Mouse (Mus musculus) C2C12 (cell line): ENCODE data around the gene Mief1. TPM values are rescaled to one million over a fixed set of nuclear protein-coding genes. Genes with fewer than 3 reads are reported as not detected.

Experiments
- H3K27me3 ChIP-seq: one replicate; pipeline ENCODE4 v1.6.1; 2011; ENCODE audit not compliant: control insufficient read depth, insufficient read depth, insufficient read length
- H3K36me3 ChIP-seq: one replicate; pipeline ENCODE4 v1.6.1; 2011; ENCODE audit not compliant: control insufficient read depth, insufficient read depth
- H3K4me3 ChIP-seq: one replicate; pipeline ENCODE4 v1.5.1; 2011; ENCODE audit warnings: mild to moderate bottlenecking, control low read depth; ENCODE audit not compliant: poor library complexity, insufficient read depth, severe bottlenecking
- H3K79me2 ChIP-seq: one replicate; pipeline ENCODE4 v1.6.1; 2011; ENCODE audit not compliant: control insufficient read depth, insufficient read depth
- H3K79me3 ChIP-seq: one replicate; pipeline ENCODE4 v1.6.1; 2011; ENCODE audit warnings: low read depth, control low read depth
- H3ac ChIP-seq: one replicate; pipeline ENCODE3; 2011; ENCODE audit warnings: low read depth; ENCODE audit not compliant: control insufficient read depth, insufficient read length
- CEBPB ChIP-seq: IDR thresholded peaks from one replicate; pipeline ENCODE4 v1.6.1; 2011; ENCODE audit warnings: low read depth, mild to moderate bottlenecking, control low read depth, moderate library complexity
- CTCF ChIP-seq: IDR thresholded peaks from one replicate; pipeline ENCODE4 v1.5.1; 2011; ENCODE audit not compliant: control insufficient read depth, insufficient read depth, insufficient read length
- FOSL1 ChIP-seq: IDR thresholded peaks from one replicate; pipeline ENCODE4 v1.8.0; 2011; ENCODE audit warnings: mild to moderate bottlenecking, low read length; ENCODE audit not compliant: poor library complexity, insufficient read depth, severe bottlenecking
- MAX ChIP-seq: IDR thresholded peaks from one replicate; pipeline ENCODE4 v1.6.1; 2011; ENCODE audit warnings: mild to moderate bottlenecking, control low read depth
- MYOD1 ChIP-seq: IDR thresholded peaks from one replicate; pipeline ENCODE4 v1.6.1; 2011; ENCODE audit warnings: low read depth; ENCODE audit not compliant: control insufficient read depth, insufficient read length
- MYOG ChIP-seq: IDR thresholded peaks from one replicate; pipeline ENCODE4 v1.6.1; 2011; ENCODE audit not compliant: control insufficient read depth, insufficient read length; ENCODE audit errors: extremely low read depth
- USF1 ChIP-seq: IDR thresholded peaks from one replicate; pipeline ENCODE4 v1.6.1; 2011; ENCODE audit warnings: low read depth, mild to moderate bottlenecking, control low read depth, moderate library complexity
- long read RNA-seq, 2 experiments: library from polyadenylated mRNA; unstranded; transcript quantifications; one replicate each; pipeline ENCODE4 v2.0.0; 2019 to 2020
- polyA plus RNA-seq: library from polyadenylated mRNA; unstranded; fragments of >200 nt; fragmentation: generic; extraction: Trizol; gene quantifications from one replicate; pipeline ENCODE4 v1.2.1, GENCODE M21; 2012; ENCODE audit warnings: missing spikeins

Mief1 gene
- 27.3 TPM for polyA plus RNA-seq
- long read RNA-seq, experiment 1, partial matches to known transcripts: 1 of 2 reads
- long read RNA-seq, experiment 1, other reads (novel, unspliced or antisense): 1 of 2 reads
- long read RNA-seq, experiment 2, full-length matches to known transcripts: 175 of 283 reads
- long read RNA-seq, experiment 2, partial matches to known transcripts: 53 of 283 reads
- long read RNA-seq, experiment 2, other reads (novel, unspliced or antisense): 55 of 283 reads

- H3K79me2 ChIP-seq: peaks cover 51% of the 10 kb centered on the region
These were observed at the start of gene Mief1 for GRCm38 (mm10) chr15:80233733-80234509. TSS of gene Mief1 (plus strand) at chr15:80234018.

GRCm38 (mm10) chr15:80188927-80189326 is 44.9 kb upstream of the Mief1 start:
- no peak for TF ChIP-seq CEBPB
- no peak for TF ChIP-seq MAX
- TF ChIP-seq MYOD1: no peak
- TF ChIP-seq CTCF: no peak
- no peak for TF ChIP-seq FOSL1
- no peak for TF ChIP-seq USF1
- no peak for TF ChIP-seq MYOG
- Histone ChIP-seq H3ac (no peak overlapping the region), H3K79me2 (peaks cover 36% of the 10 kb centered on the region), H3K4me3 (no peak overlapping the region), H3K36me3 (no peaks in the 10 kb centered on the region), H3K79me3 (no peaks in the 10 kb centered on the region), H3K27me3 (no peaks in the 10 kb centered on the region)

More at GRCm38 (mm10) chr15:80233733-80234509, at the start of gene Mief1:
- TF ChIP-seq MAX (peak; percentile 45), MYOD1 (peak; percentile 34), USF1 (no peak)
- no peaks in the 10 kb centered on the region for H3K27me3 ChIP-seq
- peaks cover 33% of the 10 kb centered on the region for H3K79me3 ChIP-seq
- H3ac ChIP-seq: peak within 1 kb of the TSS; percentile 96
- H3K4me3 ChIP-seq: peak within 1 kb of the TSS; percentile 100
- peaks cover 39% of the 10 kb centered on the region for H3K36me3 ChIP-seq

- H3K79me3 ChIP-seq: no peaks in the 10 kb centered on the region
- TF ChIP-seq MYOD1 (no peak), CTCF (no peak), USF1 (no peak), CEBPB (no peak), FOSL1 (no peak), MYOG (no peak), MAX (no peak)
- H3K27me3 ChIP-seq: no peaks in the 10 kb centered on the region
- H3K79me2 ChIP-seq: peaks cover 36% of the 10 kb centered on the region
- H3K36me3 ChIP-seq: no peaks in the 10 kb centered on the region
- H3K4me3 ChIP-seq: no peak overlapping the region
- H3ac ChIP-seq: no peak overlapping the region
These were observed 43.7 kb upstream of the Mief1 start for GRCm38 (mm10) chr15:80190075-80190474.

- Histone ChIP-seq H3K79me2 (peaks cover 28% of the 10 kb centered on the region), H3K79me3 (no peaks in the 10 kb centered on the region), H3ac (no peak overlapping the region), H3K36me3 (no peaks in the 10 kb centered on the region), H3K27me3 (no peaks in the 10 kb centered on the region), H3K4me3 (no peak overlapping the region)
- no peak for TF ChIP-seq CTCF
- TF ChIP-seq MYOG: no peak
- TF ChIP-seq FOSL1: no peak
- TF ChIP-seq USF1: no peak
- TF ChIP-seq CEBPB: no peak
- no peak for TF ChIP-seq MAX
- TF ChIP-seq MYOD1: no peak
These were observed 42.1 kb upstream of the Mief1 start for GRCm38 (mm10) chr15:80191585-80192245.

- Histone ChIP-seq H3K27me3 (no peaks in the 10 kb centered on the region), H3K79me2 (peaks cover 28% of the 10 kb centered on the region), H3K79me3 (no peaks in the 10 kb centered on the region), H3K4me3 (no peak overlapping the region), H3ac (no peak overlapping the region), H3K36me3 (no peaks in the 10 kb centered on the region)
- TF ChIP-seq MAX (no peak), MYOG (no peak), CTCF (no peak)
These were observed 41.6 kb upstream of the Mief1 start for GRCm38 (mm10) chr15:80192246-80192585.
